Mouse (Mus musculus) urinary bladder, postnatal 0 days (tissue): ENCODE measurements around the gene Atxn7l2. TPM values are rescaled to one million over a fixed set of nuclear protein-coding genes. Genes with fewer than 3 reads are reported as not detected.

Experiments
- polyA plus RNA-seq: library from polyadenylated mRNA; unstranded; fragments of >200 nt; fragmentation: Nextera tagmentation; extraction: Ambion mirVana; gene quantifications from 2 replicates; pipeline ENCODE4 v1.2.1, GENCODE M21; 2015

The Atxn7l2 gene
- 3.8 and 4.5 TPM in 2 replicates for polyA plus RNA-seq

GRCm38 (mm10) chr3:108210771-108211139 is at the start of gene Atxn7l2:
TSS of gene Atxn7l2 (minus strand) at chr3:108210934.

GRCm38 (mm10) chr3:108256719-108257637 is 46.2 kb upstream of the Atxn7l2 start, which contains the start of gene Psma5:
TSS of gene Psma5 (plus strand) at chr3:108256926.

GRCm38 (mm10) chr3:108226558-108227350 is 16.0 kb upstream of the Atxn7l2 start, which contains the start of gene Sypl2:
TSS of gene Sypl2 (minus strand) at chr3:108226648.

GRCm38 (mm10) chr3:108200329-108201323 is 10.1 kb downstream of the Atxn7l2 start, which contains the start of gene Cyb561d1:
TSS of gene Cyb561d1 (minus strand) at chr3:108201212.

GRCm38 (mm10) chr3:108186098-108187047 is 24.4 kb downstream of the Atxn7l2 start, which contains the start of gene Amigo1:
TSS of gene Amigo1 (plus strand) at chr3:108186335.

GRCm38 (mm10) chr3:108154656-108155055 is 56.1 kb downstream of the Atxn7l2 start, which contains the start of gene Gpr61:
TSS of gene Gpr61 (minus strand) at chr3:108154882.

Other genes with a start within 250 kb of the Atxn7l2 start
- 0.33 and 0.40 TPM in 2 replicates for gene Gstm3, start 241.7 kb downstream of the Atxn7l2 start, polyA plus RNA-seq
- 109 and 123 TPM in 2 replicates for gene Gstm2, start 224.5 kb downstream of the Atxn7l2 start, polyA plus RNA-seq
- 1,712 and 1,836 TPM in 2 replicates for gene Gstm1, start 193.0 kb downstream of the Atxn7l2 start, polyA plus RNA-seq
- 58.6 and 63.9 TPM in 2 replicates for gene Gstm4, start 166.0 kb downstream of the Atxn7l2 start, polyA plus RNA-seq
- gene Ampd2, start 124.3 kb downstream of the Atxn7l2 start, polyA plus RNA-seq = 14.9 and 16.5 TPM in 2 replicates
- gene Gnat2, start 118.1 kb downstream of the Atxn7l2 start, polyA plus RNA-seq = 0.28 and 0.45 TPM in 2 replicates
- 98.7 and 117 TPM in 2 replicates for gene Gnai3, start 64.8 kb downstream of the Atxn7l2 start, polyA plus RNA-seq
- gene Gpr61, start 56.1 kb downstream of the Atxn7l2 start, polyA plus RNA-seq = 0.06 TPM in 1 of 2 replicates, not detected in the other
- gene Amigo1, start 24.6 kb downstream of the Atxn7l2 start, polyA plus RNA-seq = 2.7 and 3.2 TPM in 2 replicates
- gene Cyb561d1, start 9.7 kb downstream of the Atxn7l2 start, polyA plus RNA-seq = 3.2 and 4.2 TPM in 2 replicates
- gene Sypl2, start 15.7 kb upstream of the Atxn7l2 start, polyA plus RNA-seq = 0.05 TPM in 2 replicates
- gene Psma5, start 46.0 kb upstream of the Atxn7l2 start, polyA plus RNA-seq = 187 and 210 TPM in 2 replicates
- gene Sort1, start 73.1 kb upstream of the Atxn7l2 start, polyA plus RNA-seq = 7.2 and 8.6 TPM in 2 replicates
- not detected in 2 replicates for gene Mybphl, start 154.0 kb upstream of the Atxn7l2 start, polyA plus RNA-seq
- 7.8 and 9.2 TPM in 2 replicates for gene Psrc1, start 172.9 kb upstream of the Atxn7l2 start, polyA plus RNA-seq
- gene Celsr2, start 204.6 kb upstream of the Atxn7l2 start, polyA plus RNA-seq = 0.73 and 1.7 TPM in 2 replicates
- gene Sars, start 234.3 kb upstream of the Atxn7l2 start, polyA plus RNA-seq = 76.3 and 84.8 TPM in 2 replicates